8 mouse cellular contexts compared by ENCODE assay signal in the genomic region with DNA sequence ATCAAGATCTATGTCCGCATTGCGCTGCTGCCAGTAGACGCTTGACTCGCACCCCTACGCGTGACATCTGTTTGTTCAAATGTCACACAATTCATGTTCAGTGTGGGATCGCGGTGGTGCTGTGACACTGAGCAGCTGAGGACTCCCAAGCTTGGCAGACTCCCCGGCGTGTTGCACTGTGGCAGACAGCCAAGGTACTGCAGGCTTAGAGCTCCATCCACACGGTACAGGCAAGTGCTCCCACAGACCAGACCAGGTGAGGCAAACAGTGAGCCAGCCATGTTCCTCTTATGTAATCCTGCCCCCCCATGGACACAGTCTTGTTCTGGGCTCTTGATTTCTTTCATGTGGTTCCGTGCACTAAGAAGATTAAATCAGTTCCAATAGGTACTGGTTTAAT.
A peak's percentile ranks its signal among the peaks of the same experiment; 100 is the strongest.
DNase-seq lines count a peak whose midpoint lies in the region; ATAC-seq lines count a peak whose summit lies in the region.

No protein-coding gene starts in this region.

- H3K27me3 ChIP-seq in liver, embryonic 11.5 days (replicated peaks; ENCODE audit: control insufficient read depth, insufficient read depth, low read length): no peaks in the 10 kb centered on the region

- H3K4me1 ChIP-seq in liver, embryonic 11.5 days (replicated peaks; ENCODE audit: control insufficient read depth, insufficient read depth, low read length): no peaks in the 10 kb centered on the region

- no peak overlapping the region for H3K4me3 ChIP-seq in liver, embryonic 11.5 days (ENCODE audit: low read depth, low read length)

- H3K36me3 ChIP-seq in liver, embryonic 11.5 days (ENCODE audit: control insufficient read depth, insufficient read depth, low read length): no peaks in the 10 kb centered on the region

- no peak for ATAC-seq in liver, embryonic 11.5 days (replicated peaks; ENCODE audit: low FRiP score)
- ATAC-seq in CD4-positive, CD25-positive, alpha-beta regulatory T cell, adult 4 months: no peak

- no peak overlapping the region for H3K9ac ChIP-seq in liver, embryonic 11.5 days (ENCODE audit: low read depth, low read length)

- peak; percentile 13 for DNase-seq in liver
- DNase-seq in liver, embryonic 11.5 days (ENCODE audit: low spot score): no peak
- DNase-seq in cerebellum, postnatal 25 days: peak; percentile 86
- DNase-seq in heart, postnatal 14 days: peak; percentile 65 to 71
- DNase-seq in layer of hippocampus, postnatal 10 days (ENCODE audit: low spot score in 2 of 2): peak; percentile 80 to 83
- peak; percentile 72 to 89 for DNase-seq in lung, postnatal 4 days
- no peak for DNase-seq in thymus, postnatal 25 days

- intact Hi-C loops in heart, postnatal 14 days (cut with DNase I): no loop called here

- no peak overlapping the region for H3K27ac ChIP-seq in liver, embryonic 11.5 days (ENCODE audit: low read depth, low read length)

- H3K4me2 ChIP-seq in liver, embryonic 11.5 days: no peak overlapping the region

- 88% methylated on average over 12 of the region's 12 CpGs for WGBS in liver, embryonic 11.5 days

- H3K9me3 ChIP-seq in liver, embryonic 11.5 days (ENCODE audit: control insufficient read depth, low read length): no peaks in the 10 kb centered on the region

Comparison
In these comparisons a context has a peak if more than half of its experiments do, and no peak if none do; other contexts are left out.
1. DNase-seq: peak in liver (single experiment), cerebellum, postnatal 25 days (2 of 2), heart, postnatal 14 days (2 of 2), layer of hippocampus, postnatal 10 days (2 of 2) and lung, postnatal 4 days (2 of 2); none in liver, embryonic 11.5 days (single experiment) and thymus, postnatal 25 days (single experiment).